Mouse (Mus musculus) adrenal gland, adult 8-10 months (tissue): Measurements from ENCODE around the gene Evpl. TPM values are rescaled to one million over a fixed set of nuclear protein-coding genes. Genes with fewer than 3 reads are reported as not detected.

Experiments used
- DNase-seq: peaks from one replicate; pipeline ENCODE4 v3.0.0; 2022
- total RNA-seq, 4 experiments: library from RNA; stranded (reverse); gene quantifications; 2 replicates each; pipeline ENCODE4 v1.2.4; 2022

The Evpl gene
- total RNA-seq, 4 experiments from 2014 or later, result 1.0 to 2.4 (median 2.1) TPM

- DNase-seq, result no peak
Observed at GRCm38 (mm10) chr11:116255090-116255981, 17.5 kb upstream of the Evpl start.

- no peak for DNase-seq
Observed at GRCm38 (mm10) chr11:116254627-116255026, 16.8 kb upstream of the Evpl start.

GRCm38 (mm10) chr11:116253076-116253600 is 15.3 kb upstream of the Evpl start:
- no peak for DNase-seq

DNA sequence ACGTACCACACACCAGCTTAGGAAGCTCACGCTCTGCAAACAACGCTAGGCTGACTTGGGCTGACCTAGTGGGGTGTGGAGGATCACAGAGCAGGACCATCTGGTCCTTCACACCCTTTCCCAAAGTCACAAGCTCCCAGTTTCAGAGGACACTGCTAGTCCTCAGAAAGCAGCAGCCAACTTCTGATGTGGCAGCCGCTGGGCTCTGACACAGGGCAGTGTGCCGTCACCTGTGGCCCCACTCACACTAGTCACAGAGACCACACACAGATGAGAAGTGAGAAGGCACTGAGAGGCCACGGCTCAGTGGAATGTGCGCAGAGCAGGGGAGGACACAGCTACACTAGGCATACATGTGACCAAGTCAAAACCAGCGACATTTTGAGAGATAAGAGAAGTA is 13.0 kb upstream of the Evpl start:
- DNase-seq, result no peak

DNA sequence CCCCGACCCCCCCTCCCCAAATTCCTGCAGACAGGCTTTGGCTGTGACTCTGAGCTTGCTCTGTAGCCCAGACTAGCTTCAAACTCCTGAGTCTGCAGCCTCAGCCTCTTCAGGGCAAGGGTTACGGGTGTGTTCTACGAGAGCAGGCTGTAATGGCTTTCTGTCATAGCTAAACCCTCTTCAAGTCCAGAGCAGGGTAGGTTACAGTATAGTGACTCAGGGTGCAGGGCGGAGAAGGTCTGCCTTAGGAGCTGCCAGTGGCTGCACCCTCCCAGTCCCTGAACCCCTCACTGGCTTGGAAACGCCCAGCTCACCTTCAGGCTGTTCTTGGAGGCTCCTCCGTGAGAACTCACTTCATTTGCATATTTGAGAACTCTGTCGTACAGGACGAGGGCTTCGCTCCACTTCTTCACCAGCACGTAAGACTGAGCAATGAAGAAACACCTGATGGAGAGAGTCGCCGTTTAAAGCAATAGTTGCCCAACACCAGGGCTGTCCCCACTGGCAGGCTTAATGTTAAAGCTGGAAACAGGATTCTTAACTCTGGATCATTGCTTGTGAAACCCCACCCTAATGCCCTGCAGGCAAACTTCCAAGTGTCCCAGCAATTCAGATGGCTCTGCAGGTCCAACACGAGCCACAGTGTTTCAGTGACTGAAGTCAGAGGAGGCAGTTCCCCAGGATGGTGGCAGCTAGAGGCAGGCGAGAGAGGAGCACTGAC is 9.8 kb upstream of the Evpl start:
- DNase-seq, result no peak

- no peak for DNase-seq
Observed at GRCm38 (mm10) chr11:116245616-116246015, 7.7 kb upstream of the Evpl start.

- DNase-seq, result no peak
Observed at GRCm38 (mm10) chr11:116244580-116244979, 6.7 kb upstream of the Evpl start.

GRCm38 (mm10) chr11:116241744-116242235 is 3.9 kb upstream of the Evpl start:
- DNase-seq, result no peak

- no peak for DNase-seq
Observed at GRCm38 (mm10) chr11:116239797-116240196, 1.9 kb upstream of the Evpl start.

GRCm38 (mm10) chr11:116234901-116235300 is 3.0 kb downstream of the Evpl start:
- no peak for DNase-seq

DNA sequence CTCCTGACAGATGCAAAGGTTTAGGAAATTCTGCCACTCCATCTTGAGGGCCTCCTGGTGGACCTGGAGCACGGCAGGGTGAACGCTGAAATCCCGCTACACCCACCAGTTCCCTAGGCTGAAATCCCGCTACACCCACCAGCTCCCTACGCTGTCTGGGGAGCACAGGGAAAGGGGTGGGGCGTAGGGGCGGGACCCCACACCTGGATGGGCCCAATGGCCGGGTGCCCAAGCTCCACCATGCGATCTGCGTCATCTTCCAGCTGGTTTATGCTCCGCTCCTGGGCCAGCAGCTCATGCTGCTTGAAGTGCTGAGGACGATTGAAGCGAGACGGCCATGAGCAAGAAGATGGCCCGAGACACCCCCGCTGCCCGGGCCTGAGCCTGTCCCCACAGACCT is 5.5 kb downstream of the Evpl start:
- DNase-seq, result no peak

DNA sequence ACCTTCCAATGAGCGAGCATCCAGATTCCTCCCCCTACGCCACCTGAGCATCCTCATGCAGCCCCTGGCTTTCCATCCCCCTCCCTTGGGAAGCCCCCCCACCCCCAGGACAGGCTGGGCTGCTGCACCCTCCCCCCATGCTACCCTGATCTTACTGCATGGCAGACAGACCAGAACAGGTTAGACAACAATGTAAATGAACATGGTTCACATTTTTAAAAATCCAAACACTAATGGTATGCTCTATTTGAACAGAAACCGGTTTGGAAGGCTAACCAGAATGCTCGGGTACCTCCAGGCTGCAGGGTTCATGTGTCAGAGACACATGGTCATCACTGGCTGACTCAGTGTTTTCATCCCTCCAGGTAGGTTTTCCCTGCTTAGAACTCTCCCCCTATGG is 9.2 kb downstream of the Evpl start:
- no peak for DNase-seq

DNA sequence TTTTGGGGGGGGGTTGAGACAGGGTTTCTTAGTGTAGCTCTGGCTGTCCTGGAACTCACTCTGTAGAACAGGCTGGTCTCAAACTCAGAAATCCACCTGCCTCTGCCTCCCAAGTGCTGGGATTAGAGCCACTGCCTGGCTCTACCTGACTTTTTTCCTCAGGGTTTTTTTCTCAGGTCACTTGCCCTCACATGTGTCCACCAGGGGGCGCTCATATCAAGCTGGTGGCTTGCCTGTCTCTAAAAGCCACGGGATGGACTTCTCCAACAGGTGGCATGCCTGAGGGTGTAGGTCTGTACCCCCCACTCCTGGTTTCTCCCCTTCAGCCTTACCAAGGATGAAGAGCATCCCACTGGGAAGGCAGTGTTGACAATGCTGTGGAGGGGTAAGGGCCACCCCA is 11.5 kb downstream of the Evpl start:
- no peak for DNase-seq

DNA sequence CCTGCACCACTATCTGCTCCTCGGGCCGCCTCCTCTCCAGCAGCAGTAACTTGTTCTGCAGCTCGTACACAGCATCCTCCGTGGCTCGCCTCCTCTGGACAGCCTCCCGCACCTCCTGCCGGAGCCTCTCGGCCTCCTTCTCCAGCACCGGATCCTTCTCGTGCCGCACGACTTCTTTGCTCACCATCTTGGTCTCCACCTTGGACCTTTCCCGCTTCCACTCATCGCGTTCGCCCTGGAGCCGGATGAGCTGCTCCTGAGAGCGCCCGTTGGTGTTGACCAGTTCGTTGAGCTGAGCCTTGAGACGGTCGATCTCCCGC is 15.2 kb downstream of the Evpl start:
- no peak for DNase-seq

GRCm38 (mm10) chr11:116221931-116222739 is 15.7 kb downstream of the Evpl start:
- DNase-seq, result no peak

GRCm38 (mm10) chr11:116219885-116220284 is 18.0 kb downstream of the Evpl start:
- DNase-seq, result peak; percentile 59

- peak; percentile 98 for DNase-seq
Observed at GRCm38 (mm10) chr11:116218737-116219400, 19.0 kb downstream of the Evpl start.

GRCm38 (mm10) chr11:116218263-116218662 is 19.6 kb downstream of the Evpl start:
- DNase-seq, result no peak

DNA sequence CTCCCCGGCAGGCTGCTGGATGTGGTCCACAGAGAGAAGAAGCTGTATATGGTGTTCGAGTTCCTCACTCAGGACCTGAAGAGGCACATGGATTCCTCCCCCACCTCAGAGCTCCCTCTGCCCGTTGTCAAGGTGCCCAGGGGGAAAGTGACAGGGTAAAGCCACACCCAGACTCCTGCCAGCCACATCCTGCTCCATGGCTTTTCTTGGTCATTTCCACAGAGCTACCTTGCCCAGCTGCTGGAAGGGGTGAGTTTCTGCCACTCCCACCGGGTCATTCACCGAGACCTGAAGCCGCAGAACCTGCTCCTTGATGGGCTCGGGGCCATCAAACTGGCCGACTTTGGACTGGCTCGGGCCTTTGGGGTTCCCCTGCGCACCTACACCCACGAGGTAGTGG is 21.3 kb downstream of the Evpl start:
- no peak for DNase-seq

DNA sequence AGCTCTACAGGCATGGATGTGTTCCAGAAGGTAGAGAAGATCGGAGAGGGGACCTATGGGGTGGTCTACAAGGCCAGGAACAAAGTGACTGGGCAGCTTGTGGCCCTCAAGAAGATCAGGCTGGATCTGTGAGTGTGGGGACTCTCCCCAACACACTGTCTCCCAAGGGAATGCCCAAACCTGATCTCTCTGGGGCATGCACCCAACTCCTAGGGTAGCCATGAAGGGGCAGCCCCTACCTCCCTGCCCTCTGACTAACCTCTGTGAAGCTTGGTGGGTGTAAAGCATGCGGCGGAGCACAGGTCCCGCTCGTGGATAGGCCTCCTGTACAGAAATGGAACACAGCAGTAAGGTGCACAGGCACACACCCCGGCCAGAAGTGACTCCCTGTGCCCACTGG is 21.9 kb downstream of the Evpl start:
- no peak for DNase-seq

- no peak for DNase-seq
Observed at GRCm38 (mm10) chr11:116215181-116215580, 22.7 kb downstream of the Evpl start.

DNA sequence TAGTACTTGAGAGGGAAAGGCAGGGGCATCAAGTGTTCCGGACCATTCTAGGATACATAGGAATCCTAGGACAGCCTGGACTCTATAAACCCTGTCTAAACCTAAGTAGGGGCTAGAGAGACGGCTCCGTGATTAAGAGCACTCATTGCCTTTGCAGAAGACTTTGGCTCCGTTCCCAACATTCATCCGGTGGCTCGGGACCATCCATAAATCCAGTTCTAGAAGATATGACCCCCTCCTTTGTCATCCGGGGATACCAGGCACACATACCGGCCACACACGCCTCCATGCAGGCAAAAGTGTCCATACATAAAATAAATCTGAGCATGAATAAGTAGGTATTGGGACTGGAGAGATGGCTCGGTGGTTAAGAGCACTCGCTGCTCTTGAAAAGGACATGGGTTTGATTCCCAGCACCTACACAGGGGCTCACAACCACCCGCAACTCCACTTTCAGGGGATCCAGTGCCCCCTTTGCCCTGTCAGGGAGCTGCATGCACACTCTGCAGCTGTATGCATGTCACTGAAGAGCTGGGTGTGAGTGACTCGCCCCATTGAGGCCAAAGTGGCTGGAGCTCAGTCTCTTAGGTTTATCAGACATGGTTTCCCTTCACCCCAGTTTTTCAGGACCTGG is 23.9 kb downstream of the Evpl start:
- no peak for DNase-seq
